Mouse (Mus musculus) lung, embryonic 16.5 days (tissue): ENCODE measurements around the gene Pik3r6. TPM values are rescaled to one million over a fixed set of nuclear protein-coding genes. Genes with fewer than 3 reads are reported as not detected.

Source experiments
- ATAC-seq: fragments of 200-750 bp; cut with Nextera tagmentation; 2 replicates; pipeline ENCODE4 v1.8.0; 2017; ENCODE audit warnings: low read depth, mild to moderate bottlenecking, moderate library complexity
- H3K27ac ChIP-seq: fragments of 300-500 bp; sonication (generic); 2 replicates; pipeline ENCODE4 v1.5.1; 2014; ENCODE audit warnings: mild to moderate bottlenecking, control low read depth, low read length
- H3K27me3 ChIP-seq: fragments of 300-500 bp; sonication (generic); 2 replicates; pipeline ENCODE4 v1.6.1; 2014; ENCODE audit warnings: low read depth, low read length, mixed read lengths; ENCODE audit not compliant: control insufficient read depth, insufficient read depth
- H3K36me3 ChIP-seq: fragments of 300-500 bp; sonication (generic); 2 replicates; pipeline ENCODE4 v1.6.1; 2014; ENCODE audit warnings: low read length; ENCODE audit not compliant: control insufficient read depth, insufficient read depth
- H3K4me1 ChIP-seq: fragments of 300-500 bp; sonication (generic); replicated peaks from 2 replicates; pipeline ENCODE4 v1.6.1; 2014; ENCODE audit warnings: low read length, mixed read lengths; ENCODE audit not compliant: control insufficient read depth, insufficient read depth
- H3K4me2 ChIP-seq: fragments of 300-500 bp; sonication (generic); 2 replicates; pipeline ENCODE4 v1.6.1; 2014; ENCODE audit warnings: low read depth, low read length, control low read depth
- H3K4me3 ChIP-seq: fragments of 300-500 bp; sonication (generic); 2 replicates; pipeline ENCODE4 v1.5.1; 2014; ENCODE audit warnings: mild to moderate bottlenecking, low read length, control low read depth
- H3K9ac ChIP-seq: fragments of 300-500 bp; sonication (generic); 2 replicates; pipeline ENCODE4 v1.6.1; 2014; ENCODE audit warnings: low read length, control low read depth
- H3K9me3 ChIP-seq: fragments of 300-500 bp; sonication (generic); 2 replicates; pipeline ENCODE4 v1.6.1; 2016; ENCODE audit warnings: low read length; ENCODE audit not compliant: control insufficient read depth
- WGBS: fragments of 180-500 bp; shearing (Covaris S2); extraction: QIAGEN DNeasy Blood & Tissue Kit; methylation state at CpG from one replicate; pipeline ENCODE4 v1.1.7; 2014; 5-methylcytosine and 5-hydroxymethylcytosine counted together
- polyA plus RNA-seq: library from polyadenylated mRNA; unstranded; fragments of >200 nt; fragmentation: Nextera tagmentation; extraction: Ambion mirVana; gene quantifications from 2 replicates; pipeline ENCODE4 v1.2.1, GENCODE M21; 2015

Gene Pik3r6
- polyA plus RNA-seq, 1 experiment from 2014 or later, result 6.0 TPM

- no peaks in the 10 kb centered on the region for H3K9me3 ChIP-seq
- no peaks in the 10 kb centered on the region for H3K27me3 ChIP-seq
- H3K27ac ChIP-seq, result no peak overlapping the region
- no peak overlapping the region for H3K4me3 ChIP-seq
- no peak overlapping the region for H3K9ac ChIP-seq
- no peaks in the 10 kb centered on the region for H3K4me1 ChIP-seq
- no peak overlapping the region for H3K4me2 ChIP-seq
- ATAC-seq, result no peak
- H3K36me3 ChIP-seq, result no peaks in the 10 kb centered on the region
- WGBS, result 43% methylated on average over 3 of the region's 3 CpGs
Observed at GRCm38 (mm10) chr11:68513969-68514368, 11.2 kb downstream of the Pik3r6 start.

DNA sequence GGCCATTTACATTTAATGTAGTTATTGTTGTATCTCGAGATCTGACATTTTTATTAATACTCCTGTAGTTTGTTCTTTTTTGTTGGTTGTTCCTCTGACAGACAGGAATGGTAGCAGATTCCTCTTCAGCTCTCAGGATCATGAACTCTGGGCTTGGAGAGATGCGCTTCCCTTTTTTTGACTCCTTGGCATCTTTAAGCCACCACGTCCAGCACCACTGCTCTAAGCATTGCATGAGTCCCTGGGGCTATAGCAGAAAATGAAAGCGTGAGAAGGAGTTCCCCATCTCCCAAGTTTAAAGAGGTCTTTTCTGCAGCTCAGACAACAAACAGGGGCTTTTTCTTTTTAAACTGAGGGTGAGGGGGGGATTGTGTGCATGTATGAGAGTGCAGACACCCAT is 16.5 kb downstream of the Pik3r6 start:
- no peak overlapping the region for H3K27ac ChIP-seq
- H3K4me2 ChIP-seq, result no peak overlapping the region
- WGBS, result 84% methylated on average over 4 of the region's 4 CpGs
- no peak overlapping the region for H3K9ac ChIP-seq
- H3K4me3 ChIP-seq, result no peak overlapping the region
- no peaks in the 10 kb centered on the region for H3K4me1 ChIP-seq
- peaks cover 3% of the 10 kb centered on the region; the same call in 1 of the 2 replicates for H3K9me3 ChIP-seq
- H3K27me3 ChIP-seq, result no peaks in the 10 kb centered on the region
- ATAC-seq, result no peak
- H3K36me3 ChIP-seq, result no peaks in the 10 kb centered on the region

DNA sequence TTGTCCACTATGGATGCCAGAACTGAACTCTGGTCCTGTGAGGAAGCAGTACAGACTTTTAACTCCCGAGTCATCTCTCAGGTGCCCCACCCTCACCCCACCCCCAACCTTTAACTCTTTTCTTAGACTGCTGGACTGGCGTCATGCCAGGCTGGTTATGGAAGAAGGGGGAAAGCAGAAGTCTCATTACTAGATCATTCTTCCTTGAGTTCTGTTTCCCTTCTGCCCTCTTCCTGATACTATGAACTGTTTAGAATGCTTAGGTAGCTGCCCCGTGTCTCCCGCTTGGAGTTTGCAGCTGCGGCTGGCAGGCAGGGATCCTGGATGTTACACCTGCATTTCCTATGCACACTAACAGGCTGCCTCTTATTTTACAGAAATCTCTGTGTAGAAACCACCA is 17.0 kb downstream of the Pik3r6 start:
- no peak overlapping the region for H3K27ac ChIP-seq
- no peak for ATAC-seq

DNA sequence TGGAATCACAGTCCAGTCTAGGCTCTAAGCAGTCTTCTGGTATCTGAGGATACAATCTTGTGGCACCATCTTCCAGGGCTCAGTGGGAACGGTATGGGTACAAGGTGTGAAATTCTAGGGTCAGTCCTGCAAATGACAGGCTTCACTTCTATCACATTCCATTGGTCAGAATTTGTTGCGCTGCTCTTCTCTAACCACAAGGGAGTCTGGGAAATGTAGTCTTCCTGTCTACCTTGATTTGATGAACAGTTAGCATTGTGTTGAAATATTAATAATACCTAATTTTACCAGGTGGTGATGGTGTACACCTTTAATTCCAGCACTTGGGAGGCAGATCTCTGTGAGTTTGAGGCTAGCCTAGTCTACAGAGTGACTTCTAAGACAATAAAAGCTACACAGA is 17.6 kb downstream of the Pik3r6 start:
- WGBS, result 77% methylated on average over 2 of the region's 2 CpGs
- ATAC-seq, result no peak
- Histone ChIP-seq H3K4me2 (no peak overlapping the region), H3K9me3 (peaks cover 3% of the 10 kb centered on the region; the same call in 1 of the 2 replicates), H3K4me1 (no peaks in the 10 kb centered on the region), H3K9ac (no peak overlapping the region), H3K27me3 (no peaks in the 10 kb centered on the region), H3K4me3 (no peak overlapping the region), H3K27ac (no peak overlapping the region), H3K36me3 (no peaks in the 10 kb centered on the region)

More for the DNA sequence above, 17.0 kb downstream of the Pik3r6 start:
- Histone ChIP-seq H3K4me3 (no peak overlapping the region), H3K9ac (no peak overlapping the region), H3K36me3 (no peaks in the 10 kb centered on the region), H3K4me2 (no peak overlapping the region), H3K9me3 (peaks cover 3% of the 10 kb centered on the region; the same call in 1 of the 2 replicates), H3K4me1 (no peaks in the 10 kb centered on the region), H3K27me3 (no peaks in the 10 kb centered on the region)
- 77% methylated on average over 5 of the region's 5 CpGs for WGBS

- ATAC-seq, result no peak
Observed at GRCm38 (mm10) chr11:68521352-68521751, 18.5 kb downstream of the Pik3r6 start.

DNA sequence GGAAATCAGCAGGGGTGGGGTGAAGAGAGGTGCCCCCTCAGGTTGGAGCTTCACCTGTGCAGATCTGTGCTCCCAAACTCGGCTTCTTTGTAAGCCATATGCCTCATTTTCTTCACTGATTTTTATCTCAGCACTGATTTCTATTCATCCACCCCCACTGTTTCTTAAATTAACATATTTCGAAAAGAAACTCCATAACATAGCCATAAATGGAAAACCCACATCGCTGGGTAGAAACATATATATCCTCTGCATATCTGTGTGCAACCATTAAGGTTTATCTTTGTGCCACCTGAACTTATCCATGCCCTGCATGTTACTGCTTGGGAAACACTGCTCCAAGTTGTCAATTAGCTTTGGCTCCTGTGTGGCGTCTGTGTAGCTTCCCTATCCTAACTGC is 23.6 kb downstream of the Pik3r6 start:
- no peak for ATAC-seq
- no peaks in the 10 kb centered on the region for H3K9me3 ChIP-seq
- H3K36me3 ChIP-seq, result no peaks in the 10 kb centered on the region
- no peaks in the 10 kb centered on the region for H3K4me1 ChIP-seq
- H3K27ac ChIP-seq, result no peak overlapping the region
- H3K4me3 ChIP-seq, result no peak overlapping the region
- H3K4me2 ChIP-seq, result no peak overlapping the region
- no peaks in the 10 kb centered on the region; the same call in 1 of the 2 replicates for H3K27me3 ChIP-seq
- 61% methylated on average over 4 of the region's 4 CpGs for WGBS
- no peak overlapping the region for H3K9ac ChIP-seq

More at GRCm38 (mm10) chr11:68521352-68521751, 18.5 kb downstream of the Pik3r6 start:
- 77% methylated on average over 5 of the region's 5 CpGs for WGBS
- Histone ChIP-seq H3K9me3 (peaks cover 3% of the 10 kb centered on the region; the same call in 1 of the 2 replicates), H3K27me3 (no peaks in the 10 kb centered on the region), H3K36me3 (no peaks in the 10 kb centered on the region), H3K9ac (no peak overlapping the region), H3K27ac (no peak overlapping the region), H3K4me2 (no peak overlapping the region), H3K4me3 (no peak overlapping the region), H3K4me1 (no peaks in the 10 kb centered on the region)

DNA sequence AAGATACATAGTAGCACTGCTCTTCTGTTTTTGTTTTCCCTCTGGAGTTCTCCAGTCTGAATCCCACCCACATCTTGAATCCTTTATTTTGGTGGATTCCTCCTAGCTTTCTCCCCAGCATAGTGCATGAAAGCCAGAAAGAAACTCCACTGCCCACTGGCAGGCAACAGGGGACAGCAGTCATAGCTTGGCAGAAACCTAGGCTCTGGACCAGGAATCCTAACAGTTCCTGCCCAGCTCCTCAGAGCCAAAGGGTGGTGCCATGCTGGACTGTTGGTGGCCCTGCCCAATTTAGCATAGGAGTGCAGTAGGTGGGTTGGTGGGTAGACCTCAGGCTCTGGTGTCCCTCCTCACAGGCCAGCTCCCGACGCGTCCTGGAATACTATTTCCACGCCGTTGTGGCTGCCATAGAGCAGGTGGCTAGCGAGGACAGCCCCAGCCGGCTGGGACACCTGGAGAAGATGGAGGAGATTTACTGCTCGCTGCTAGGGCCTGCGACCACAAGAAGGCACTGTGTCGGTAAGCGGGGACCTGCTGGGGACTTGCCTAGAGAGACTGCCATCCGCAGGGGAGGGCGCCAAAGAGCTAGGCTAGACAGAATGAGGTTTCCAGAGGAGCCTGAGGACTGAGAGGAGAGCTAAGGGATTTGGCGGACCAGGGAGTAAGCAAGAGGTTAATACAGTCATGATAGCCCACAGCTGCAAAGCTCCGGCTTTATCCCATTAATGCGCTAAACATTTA is 28.4 kb downstream of the Pik3r6 start:
- Histone ChIP-seq H3K27me3 (no peaks in the 10 kb centered on the region; the same call in 1 of the 2 replicates), H3K4me1 (peaks cover 8% of the 10 kb centered on the region), H3K9ac (no peak overlapping the region), H3K27ac (no peak overlapping the region), H3K4me3 (no peak overlapping the region), H3K4me2 (no peak overlapping the region), H3K9me3 (no peaks in the 10 kb centered on the region), H3K36me3 (no peaks in the 10 kb centered on the region)
- 25% methylated on average over 16 of the region's 16 CpGs for WGBS
- ATAC-seq, result peak; percentile 64

- no peak for ATAC-seq
- Histone ChIP-seq H3K4me3 (no peak overlapping the region), H3K4me2 (no peak overlapping the region), H3K9ac (no peak overlapping the region), H3K9me3 (no peaks in the 10 kb centered on the region), H3K27me3 (no peaks in the 10 kb centered on the region; the same call in 1 of the 2 replicates), H3K36me3 (no peaks in the 10 kb centered on the region), H3K4me1 (peaks cover 8% of the 10 kb centered on the region), H3K27ac (no peak overlapping the region)
- 45% methylated on average over 11 of the region's 11 CpGs for WGBS
Observed at GRCm38 (mm10) chr11:68531941-68532535, 29.2 kb downstream of the Pik3r6 start.

DNA sequence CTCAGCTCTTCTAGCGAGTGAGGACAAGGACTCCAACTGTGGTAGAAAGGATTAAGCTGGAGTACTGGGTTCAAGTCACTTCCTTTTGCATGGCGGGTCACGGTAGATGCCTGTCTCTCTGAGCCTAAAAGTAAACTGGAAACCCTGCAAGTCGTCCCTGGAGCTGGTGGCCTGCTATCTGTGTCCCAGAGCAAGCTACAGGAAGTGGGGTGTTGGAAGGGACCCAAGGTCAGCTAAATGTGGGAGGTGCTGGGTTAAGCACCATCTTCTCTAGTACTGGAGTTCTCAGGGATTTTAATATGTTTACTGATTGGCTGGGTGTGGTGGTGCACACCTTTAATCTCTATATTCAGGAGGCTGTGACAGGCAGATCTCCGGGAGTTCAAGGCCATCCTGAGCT is 30.0 kb downstream of the Pik3r6 start:
- Histone ChIP-seq H3K4me1 (peaks cover 8% of the 10 kb centered on the region), H3K4me2 (no peak overlapping the region), H3K27me3 (no peaks in the 10 kb centered on the region; the same call in 1 of the 2 replicates), H3K36me3 (no peaks in the 10 kb centered on the region), H3K9me3 (no peaks in the 10 kb centered on the region), H3K4me3 (no peak overlapping the region), H3K27ac (no peak overlapping the region), H3K9ac (no peak overlapping the region)
- ATAC-seq, result no peak
- WGBS, result 65% methylated on average over 5 of the region's 5 CpGs
